Mouse (Mus musculus): ENCODE data around the gene Elmo3.

The Elmo3 gene

DNA sequence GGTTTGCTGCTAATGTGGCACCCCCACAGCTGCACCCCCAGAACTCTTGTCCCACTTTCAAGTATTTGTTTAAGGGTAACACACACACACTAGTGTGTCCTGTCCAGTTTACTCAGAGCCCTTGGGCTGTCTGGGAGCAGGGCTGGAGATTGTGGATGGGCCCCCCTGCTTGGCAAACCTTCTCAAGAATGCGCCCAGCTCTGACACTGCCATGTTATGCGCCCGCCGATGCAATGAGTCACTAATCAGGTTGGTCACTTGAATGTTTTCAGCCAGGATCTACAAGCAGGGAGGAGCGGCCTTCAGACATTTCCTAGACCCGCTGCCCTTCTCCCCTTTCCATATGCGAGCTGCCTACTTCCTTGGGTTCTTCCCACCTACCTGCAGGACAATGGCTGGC is 12.9 kb upstream of the Elmo3 start:
- Histone ChIP-seq H3K4me3 (replicated peaks; ENCODE audit: low read length) (peak overlapping the region; percentile 79), H3K36me3 (ENCODE audit: insufficient read depth, low read length) (no peaks in the 10 kb centered on the region), H3K27me3 (ENCODE audit: insufficient read depth, low read length) (peaks cover 26% of the 10 kb centered on the region), H3K9me3 (ENCODE audit: low read length) (no peaks in the 10 kb centered on the region), H3K4me1 (replicated peaks; ENCODE audit: low read depth, low read length) (peaks cover 77% of the 10 kb centered on the region)
- TF ChIP-seq POU5F1 (IDR thresholded peaks at IDR 0.05; ENCODE audit: borderline replicate concordance, low read length): no peak
- TF ChIP-seq NANOG (IDR thresholded peaks at IDR 0.05; ENCODE audit: borderline replicate concordance, low read length): no peak
- no peak for TF ChIP-seq CTCF (conservative IDR thresholded peaks at IDR 0.05; ENCODE audit: low read length)

DNA sequence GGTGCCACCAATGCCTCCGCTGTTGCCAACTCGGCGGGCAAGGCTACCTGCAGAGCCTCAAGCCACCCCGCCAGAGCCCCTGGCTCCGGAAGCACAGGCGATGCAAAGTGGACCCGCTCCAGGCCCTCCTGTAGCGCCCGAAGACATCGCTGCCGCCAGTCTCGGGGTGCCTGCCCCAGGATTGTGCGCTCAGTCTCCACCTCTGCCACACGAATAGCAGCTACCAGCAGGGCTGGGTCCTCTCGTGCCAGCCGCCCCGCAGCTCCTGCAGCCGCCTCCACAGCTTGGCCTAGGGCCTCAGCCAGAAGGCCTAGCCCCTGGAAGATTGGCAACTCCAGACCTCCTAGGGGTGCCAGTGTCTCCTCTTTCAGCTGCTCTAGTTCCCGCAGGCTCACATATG is 12.0 kb upstream of the Elmo3 start:
- H3K4me1 ChIP-seq (replicated peaks; ENCODE audit: low read depth, low read length): peaks cover 75% of the 10 kb centered on the region
- no peaks in the 10 kb centered on the region for H3K9me3 ChIP-seq (ENCODE audit: low read length)
- peak overlapping the region; percentile 79 for H3K4me3 ChIP-seq (replicated peaks; ENCODE audit: low read length)
- peaks cover 26% of the 10 kb centered on the region for H3K27me3 ChIP-seq (ENCODE audit: insufficient read depth, low read length)
- TF ChIP-seq POU5F1 (IDR thresholded peaks at IDR 0.05; ENCODE audit: borderline replicate concordance, low read length): no peak
- peaks cover 3% of the 10 kb centered on the region for H3K36me3 ChIP-seq (ENCODE audit: insufficient read depth, low read length)

DNA sequence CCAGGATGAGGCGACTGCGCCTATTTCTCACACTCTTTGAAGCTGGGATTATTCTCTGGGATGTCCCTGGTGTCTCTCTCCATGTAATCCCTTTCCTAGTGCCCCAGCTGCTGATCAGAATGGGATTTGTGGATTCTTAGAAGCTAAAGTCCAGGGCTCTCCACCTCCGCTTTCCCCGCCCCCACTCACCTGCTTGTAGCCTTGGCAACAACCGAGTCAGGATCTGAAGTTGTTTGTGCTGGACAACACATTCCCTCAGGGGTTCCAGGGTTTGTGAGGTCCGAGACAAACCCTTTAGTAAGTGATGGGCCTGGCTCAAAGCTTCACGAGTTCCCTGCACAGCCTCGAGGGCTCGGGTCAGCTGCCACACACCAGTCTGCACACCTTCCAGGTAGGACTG is 10.6 kb upstream of the Elmo3 start:
- no peak for TF ChIP-seq POU5F1 (IDR thresholded peaks at IDR 0.05; ENCODE audit: borderline replicate concordance, low read length)
- no peak for TF ChIP-seq NANOG (IDR thresholded peaks at IDR 0.05; ENCODE audit: borderline replicate concordance, low read length)
- TF ChIP-seq CTCF (conservative IDR thresholded peaks at IDR 0.05; ENCODE audit: low read length): no peak
- H3K27me3 ChIP-seq (ENCODE audit: insufficient read depth, low read length): peaks cover 24% of the 10 kb centered on the region
- H3K4me3 ChIP-seq (replicated peaks; ENCODE audit: low read length): peak overlapping the region; percentile 77
- H3K36me3 ChIP-seq (ENCODE audit: insufficient read depth, low read length): peaks cover 17% of the 10 kb centered on the region
- peaks cover 81% of the 10 kb centered on the region for H3K4me1 ChIP-seq (replicated peaks; ENCODE audit: low read depth, low read length)
- H3K9me3 ChIP-seq (ENCODE audit: low read length): no peaks in the 10 kb centered on the region

- H3K4me1 ChIP-seq (replicated peaks; ENCODE audit: low read depth, low read length): peaks cover 81% of the 10 kb centered on the region
- peaks cover 22% of the 10 kb centered on the region for H3K36me3 ChIP-seq (ENCODE audit: insufficient read depth, low read length)
- H3K4me3 ChIP-seq (replicated peaks; ENCODE audit: low read length): peak overlapping the region; percentile 77
- H3K27me3 ChIP-seq (ENCODE audit: insufficient read depth, low read length): peaks cover 20% of the 10 kb centered on the region
- H3K9me3 ChIP-seq (ENCODE audit: low read length): no peaks in the 10 kb centered on the region
- no peak for TF ChIP-seq CTCF (conservative IDR thresholded peaks at IDR 0.05; ENCODE audit: low read length)
- no peak for TF ChIP-seq NANOG (IDR thresholded peaks at IDR 0.05; ENCODE audit: borderline replicate concordance, low read length)
- TF ChIP-seq POU5F1 (IDR thresholded peaks at IDR 0.05; ENCODE audit: borderline replicate concordance, low read length): no peak
Observed at GRCm38 (mm10) chr8:105295256-105295655, 10.1 kb upstream of the Elmo3 start.

- H3K27me3 ChIP-seq (ENCODE audit: insufficient read depth, low read length): peaks cover 14% of the 10 kb centered on the region
- H3K36me3 ChIP-seq (ENCODE audit: insufficient read depth, low read length): peaks cover 30% of the 10 kb centered on the region
- H3K4me3 ChIP-seq (replicated peaks; ENCODE audit: low read length): peak within 1 kb of the TSS; percentile 100
- H3K9me3 ChIP-seq (ENCODE audit: low read length): no peaks in the 10 kb centered on the region
- TF ChIP-seq NANOG (IDR thresholded peaks at IDR 0.05; ENCODE audit: borderline replicate concordance, low read length) (no peak), POU5F1 (IDR thresholded peaks at IDR 0.05; ENCODE audit: borderline replicate concordance, low read length) (no peak), CTCF (conservative IDR thresholded peaks at IDR 0.05; ENCODE audit: low read length) (no peak)
- peaks cover 82% of the 10 kb centered on the region for H3K4me1 ChIP-seq (replicated peaks; ENCODE audit: low read depth, low read length)
Observed at GRCm38 (mm10) chr8:105295895-105296573, 9.4 kb upstream of the Elmo3 start, which contains the start of gene Exoc3l. Exoc3l (minus strand) TSS chr8:105296101.

- TF ChIP-seq POU5F1 (IDR thresholded peaks at IDR 0.05; ENCODE audit: borderline replicate concordance, low read length) (no peak), NANOG (IDR thresholded peaks at IDR 0.05; ENCODE audit: borderline replicate concordance, low read length) (no peak), CTCF (conservative IDR thresholded peaks at IDR 0.05; ENCODE audit: low read length) (no peak)
- no peaks in the 10 kb centered on the region for H3K9me3 ChIP-seq (ENCODE audit: low read length)
- peaks cover 89% of the 10 kb centered on the region for H3K4me1 ChIP-seq (replicated peaks; ENCODE audit: low read depth, low read length)
- H3K27me3 ChIP-seq (ENCODE audit: insufficient read depth, low read length): peaks cover 9% of the 10 kb centered on the region
- H3K36me3 ChIP-seq (ENCODE audit: insufficient read depth, low read length): peaks cover 46% of the 10 kb centered on the region
- peak within 1 kb of the TSS; percentile 100 for H3K4me3 ChIP-seq (replicated peaks; ENCODE audit: low read length)
Observed at GRCm38 (mm10) chr8:105297511-105298192, 7.7 kb upstream of the Elmo3 start, which contains the start of gene E2f4. E2f4 (plus strand) TSS chr8:105297663.

GRCm38 (mm10) chr8:105298351-105299252 is 6.8 kb upstream of the Elmo3 start:
- TF ChIP-seq CTCF (conservative IDR thresholded peaks at IDR 0.05; ENCODE audit: low read length) (no peak), POU5F1 (IDR thresholded peaks at IDR 0.05; ENCODE audit: borderline replicate concordance, low read length) (no peak), NANOG (IDR thresholded peaks at IDR 0.05; ENCODE audit: borderline replicate concordance, low read length) (no peak)
- no peaks in the 10 kb centered on the region; the same call in 1 of the 2 replicates for H3K27me3 ChIP-seq (ENCODE audit: insufficient read depth, low read length)
- peaks cover 89% of the 10 kb centered on the region for H3K4me1 ChIP-seq (replicated peaks; ENCODE audit: low read depth, low read length)
- peak overlapping the region; percentile 100 for H3K4me3 ChIP-seq (replicated peaks; ENCODE audit: low read length)
- H3K9me3 ChIP-seq (ENCODE audit: low read length): no peaks in the 10 kb centered on the region
- peaks cover 55% of the 10 kb centered on the region for H3K36me3 ChIP-seq (ENCODE audit: insufficient read depth, low read length)

- Histone ChIP-seq H3K36me3 (ENCODE audit: insufficient read depth, low read length) (peaks cover 69% of the 10 kb centered on the region), H3K27me3 (ENCODE audit: insufficient read depth, low read length) (no peaks in the 10 kb centered on the region), H3K9me3 (ENCODE audit: low read length) (no peaks in the 10 kb centered on the region), H3K4me1 (replicated peaks; ENCODE audit: low read depth, low read length) (peaks cover 90% of the 10 kb centered on the region), H3K4me3 (replicated peaks; ENCODE audit: low read length) (peak overlapping the region; percentile 35)
- no peak for TF ChIP-seq POU5F1 (IDR thresholded peaks at IDR 0.05; ENCODE audit: borderline replicate concordance, low read length)
- no peak for TF ChIP-seq CTCF (conservative IDR thresholded peaks at IDR 0.05; ENCODE audit: low read length)
- TF ChIP-seq NANOG (IDR thresholded peaks at IDR 0.05; ENCODE audit: borderline replicate concordance, low read length): no peak
Observed at GRCm38 (mm10) chr8:105299962-105300361, 5.4 kb upstream of the Elmo3 start.

All from E14TG2a.4 (cell line).